12 mouse cellular contexts compared by ENCODE assay signal in the genomic region with DNA sequence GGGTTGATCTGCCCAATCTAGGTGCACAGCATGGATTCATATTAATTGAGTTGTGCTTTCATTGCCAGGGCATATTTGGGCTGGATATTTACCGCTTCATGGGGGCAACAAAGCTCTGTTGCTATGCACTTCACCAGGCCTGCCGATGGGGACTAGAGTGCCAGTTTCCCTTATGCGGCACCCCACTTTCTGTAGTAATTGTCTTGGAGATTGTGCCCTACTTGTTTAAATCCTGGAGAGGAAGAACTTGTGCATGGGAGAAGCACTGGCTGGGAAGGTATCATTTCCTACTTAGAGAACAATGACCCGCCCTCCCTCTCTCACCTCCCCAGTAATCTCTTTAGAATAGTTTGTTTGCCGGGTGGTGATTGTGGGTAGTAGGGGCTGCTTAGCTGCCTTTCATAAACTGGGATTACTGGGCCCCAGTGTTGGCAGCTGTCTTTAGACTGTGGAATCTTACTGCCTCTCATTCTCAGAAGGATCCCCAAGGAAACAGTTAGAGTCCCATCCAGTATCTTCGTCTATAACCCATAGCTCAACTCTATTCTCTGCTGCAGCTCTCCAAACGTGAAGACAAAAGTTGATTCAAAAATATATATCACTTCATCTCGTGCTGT. TPM values are rescaled to one million over a fixed set of nuclear protein-coding genes. Genes with fewer than 3 reads are reported as not detected.
DNase-seq lines count a peak whose midpoint lies in the region; ATAC-seq and TF ChIP-seq lines count a peak whose summit lies in the region.
"Had no signal": no experiment of that assay in that cellular context is flagged by ENCODE, and none has a peak within 500 bp of the region (broad histone marks: within the 10 kb centered on the region; RNA-seq: fewer than 3 reads in every experiment).

No protein-coding gene starts in this region.

- DNase-seq in hindbrain, embryonic 11.5 days (ENCODE audit: low spot score): no peak
- DNase-seq in hindbrain, embryonic 14.5 days (ENCODE audit: low spot score): no peak
- peak; percentile 42 for DNase-seq in midbrain, postnatal 0 days (ENCODE audit: low spot score)
- no peak for DNase-seq in kidney, adult 8-10 months
- no peak for DNase-seq in layer of hippocampus, adult 9-11 months
- no peak for DNase-seq in left cerebral cortex, postnatal 4 days

- H3K27ac ChIP-seq in hindbrain, embryonic 13.5 days: peak overlapping the region; percentile 71
- no peak overlapping the region for H3K27ac ChIP-seq in hindbrain, embryonic 11.5 days (ENCODE audit: low read depth, low read length)
- no peak overlapping the region for H3K27ac ChIP-seq in embryonic facial prominence, embryonic 13.5 days
- peak overlapping the region; percentile 70 for H3K27ac ChIP-seq in hindbrain, embryonic 14.5 days
- H3K27ac ChIP-seq in midbrain, postnatal 0 days (ENCODE audit: low read depth, low read length): peak overlapping the region; percentile 55; the same call in 1 of the 2 replicates
- H3K27ac ChIP-seq: heart, embryonic 13.5 days had no signal

- no peaks in the 10 kb centered on the region for H3K36me3 ChIP-seq in hindbrain, embryonic 13.5 days
- no peaks in the 10 kb centered on the region for H3K36me3 ChIP-seq in hindbrain, embryonic 11.5 days (ENCODE audit: control insufficient read depth, insufficient read depth, low read length)
- H3K36me3 ChIP-seq in embryonic facial prominence, embryonic 13.5 days: no peaks in the 10 kb centered on the region
- H3K36me3 ChIP-seq in hindbrain, embryonic 14.5 days (replicated peaks; ENCODE audit: control insufficient read depth, insufficient read depth): no peaks in the 10 kb centered on the region
- H3K36me3 ChIP-seq in midbrain, postnatal 0 days (ENCODE audit: insufficient read depth, low read length): no peaks in the 10 kb centered on the region
- H3K36me3 ChIP-seq: heart, embryonic 13.5 days had no signal

- WGBS in hindbrain, embryonic 13.5 days: 49% methylated on average over 8 of the region's 8 CpGs
- WGBS in hindbrain, embryonic 11.5 days: 63% methylated on average over 8 of the region's 8 CpGs
- 67% methylated on average over 8 of the region's 8 CpGs for WGBS in embryonic facial prominence, embryonic 13.5 days
- WGBS in hindbrain, embryonic 14.5 days: 51% methylated on average over 8 of the region's 8 CpGs
- 29% methylated on average over 8 of the region's 8 CpGs for WGBS in midbrain, postnatal 0 days

- ATAC-seq in hindbrain, embryonic 13.5 days (ENCODE audit: low FRiP score): peak; percentile 66; the same call in 1 of the 2 replicates
- no peak for ATAC-seq in hindbrain, embryonic 11.5 days (ENCODE audit: low FRiP score)
- no peak for ATAC-seq in embryonic facial prominence, embryonic 13.5 days (ENCODE audit: insufficient number of reproducible peaks, insufficient read depth, low FRiP score, low TSS enrichment, low read depth)
- ATAC-seq in hindbrain, embryonic 14.5 days (ENCODE audit: low FRiP score): peak; percentile 62
- ATAC-seq in midbrain, postnatal 0 days (ENCODE audit: low FRiP score): peak; percentile 75; the same call in 1 of the 2 replicates

- peaks cover 11% of the 10 kb centered on the region for H3K4me1 ChIP-seq in hindbrain, embryonic 13.5 days (replicated peaks)
- no peaks in the 10 kb centered on the region for H3K4me1 ChIP-seq in hindbrain, embryonic 11.5 days (replicated peaks; ENCODE audit: control insufficient read depth, insufficient read depth, low read length)
- 0 out of 2 replicates have a peak, but pooled peaks cover 11% of the 10 kb centered on the region for H3K4me1 ChIP-seq in embryonic facial prominence, embryonic 13.5 days
- H3K4me1 ChIP-seq in hindbrain, embryonic 14.5 days (replicated peaks; ENCODE audit: control insufficient read depth, insufficient read depth, low read length): no peaks in the 10 kb centered on the region
- peaks cover 6% of the 10 kb centered on the region; the same call in 1 of the 2 replicates for H3K4me1 ChIP-seq in midbrain, postnatal 0 days (ENCODE audit: insufficient read depth, low read length)
- H3K4me1 ChIP-seq: heart, embryonic 13.5 days had no signal

- peak overlapping the region; percentile 34; the same call in 1 of the 2 replicates for H3K4me2 ChIP-seq in hindbrain, embryonic 13.5 days
- no peak overlapping the region for H3K4me2 ChIP-seq in hindbrain, embryonic 11.5 days (replicated peaks; ENCODE audit: low read depth, low read length)
- H3K4me2 ChIP-seq in embryonic facial prominence, embryonic 13.5 days: peak overlapping the region; percentile 46; the same call in 1 of the 2 replicates
- H3K4me2 ChIP-seq in hindbrain, embryonic 14.5 days (replicated peaks): peak overlapping the region; percentile 36
- peak overlapping the region; percentile 29; the same call in 1 of the 2 replicates for H3K4me2 ChIP-seq in midbrain, postnatal 0 days (ENCODE audit: low read depth, low read length, poor library complexity, severe bottlenecking)
- H3K4me2 ChIP-seq: liver, embryonic 11.5 days had no signal

- intact Hi-C loops in left cerebral cortex, postnatal 4 days (cut with DNase I): no loop called here

- TF ChIP-seq CTCF in midbrain, postnatal 0 days (IDR thresholded peaks at IDR 0.05): no peak

- no peaks in the 10 kb centered on the region for H3K9me3 ChIP-seq in hindbrain, embryonic 13.5 days
- H3K9me3 ChIP-seq in hindbrain, embryonic 11.5 days (ENCODE audit: control insufficient read depth, low read length): no peaks in the 10 kb centered on the region
- H3K9me3 ChIP-seq in embryonic facial prominence, embryonic 13.5 days: no peaks in the 10 kb centered on the region
- H3K9me3 ChIP-seq in hindbrain, embryonic 14.5 days (ENCODE audit: control insufficient read depth, low read length): no peaks in the 10 kb centered on the region
- no peaks in the 10 kb centered on the region for H3K9me3 ChIP-seq in midbrain, postnatal 0 days (ENCODE audit: low read length)
- H3K9me3 ChIP-seq: heart, embryonic 13.5 days had no signal

- no peaks in the 10 kb centered on the region for H3K27me3 ChIP-seq in hindbrain, embryonic 13.5 days
- H3K27me3 ChIP-seq in hindbrain, embryonic 11.5 days (ENCODE audit: control insufficient read depth, insufficient read depth, low read length): no peaks in the 10 kb centered on the region
- H3K27me3 ChIP-seq in embryonic facial prominence, embryonic 13.5 days: no peaks in the 10 kb centered on the region
- H3K27me3 ChIP-seq in hindbrain, embryonic 14.5 days (ENCODE audit: control insufficient read depth, insufficient read depth, low read length): no peaks in the 10 kb centered on the region
- no peaks in the 10 kb centered on the region for H3K27me3 ChIP-seq in midbrain, postnatal 0 days (ENCODE audit: insufficient read depth, low read length)
- H3K27me3 ChIP-seq: heart, embryonic 13.5 days had no signal

- no peak overlapping the region for H3K4me3 ChIP-seq in hindbrain, embryonic 13.5 days
- H3K4me3 ChIP-seq in hindbrain, embryonic 11.5 days (ENCODE audit: low read depth, low read length): no peak overlapping the region
- H3K4me3 ChIP-seq in embryonic facial prominence, embryonic 13.5 days: no peak overlapping the region
- H3K4me3 ChIP-seq in hindbrain, embryonic 14.5 days (replicated peaks; ENCODE audit: low read length): no peak overlapping the region
- H3K4me3 ChIP-seq in midbrain, postnatal 0 days (ENCODE audit: low read depth, low read length): no peak overlapping the region
- H3K4me3 ChIP-seq: heart, embryonic 13.5 days had no signal

- no peak overlapping the region for H3K9ac ChIP-seq in hindbrain, embryonic 13.5 days
- H3K9ac ChIP-seq in hindbrain, embryonic 11.5 days (ENCODE audit: low read depth, low read length): no peak overlapping the region
- no peak overlapping the region for H3K9ac ChIP-seq in embryonic facial prominence, embryonic 13.5 days
- H3K9ac ChIP-seq in hindbrain, embryonic 14.5 days: no peak overlapping the region
- H3K9ac ChIP-seq in midbrain, postnatal 0 days (replicated peaks; ENCODE audit: low read length, poor library complexity, severe bottlenecking): no peak overlapping the region

RNA-seq across cellular contexts. Expression of a gene that starts 0.6 kb away (rescaled TPM):
- 1.5 and 2.3 TPM in 2 replicates for polyA plus RNA-seq in hindbrain, embryonic 13.5 days (2015; fragmentation: Nextera tagmentation; extraction: Ambion mirVana)
- 0.63 and 0.69 TPM in 2 replicates for polyA plus RNA-seq in hindbrain, embryonic 11.5 days (2014; fragmentation: Nextera tagmentation; extraction: Ambion mirVana)
- polyA plus RNA-seq in embryonic facial prominence, embryonic 13.5 days (2015; fragmentation: Nextera tagmentation; extraction: Ambion mirVana): 0.72 TPM in 1 of 2 replicates, not detected in the other
- 4.7 and 4.8 TPM in 2 replicates for polyA plus RNA-seq in hindbrain, embryonic 14.5 days (2014; fragmentation: Nextera tagmentation; extraction: Ambion mirVana)
- 11.5 and 13.0 TPM in 2 replicates for total RNA-seq in midbrain, postnatal 0 days (2014; rRNA removed)
- 1.8 and 1.9 TPM in 2 replicates for polyA plus RNA-seq in midbrain, postnatal 0 days (2015; fragmentation: Nextera tagmentation; extraction: Ambion mirVana)
- total RNA-seq in left cerebral cortex, postnatal 4 days (2021): 1 to 10 TPM; 5.8 to 6.3 TPM
- total RNA-seq: adrenal gland, postnatal 10 days; gastrocnemius, postnatal 14 days had no signal
- polyA plus RNA-seq: heart, embryonic 13.5 days; liver, embryonic 11.5 days had no signal

RNA-seq across cellular contexts. Expression of a gene that starts 41.2 kb away (rescaled TPM):
- 20.9 and 21.0 TPM in 2 replicates for polyA plus RNA-seq in hindbrain, embryonic 13.5 days (2015; fragmentation: Nextera tagmentation; extraction: Ambion mirVana)
- polyA plus RNA-seq in hindbrain, embryonic 11.5 days (2014; fragmentation: Nextera tagmentation; extraction: Ambion mirVana): 26.3 and 27.6 TPM in 2 replicates
- polyA plus RNA-seq in embryonic facial prominence, embryonic 13.5 days (2015; fragmentation: Nextera tagmentation; extraction: Ambion mirVana): 18.4 and 20.0 TPM in 2 replicates
- 30.6 and 35.8 TPM in 2 replicates for polyA plus RNA-seq in hindbrain, embryonic 14.5 days (2014; fragmentation: Nextera tagmentation; extraction: Ambion mirVana)
- 32.0 and 33.3 TPM in 2 replicates for total RNA-seq in midbrain, postnatal 0 days (2014; rRNA removed)
- 24.8 and 27.6 TPM in 2 replicates for polyA plus RNA-seq in midbrain, postnatal 0 days (2015; fragmentation: Nextera tagmentation; extraction: Ambion mirVana)
- total RNA-seq in left cerebral cortex, postnatal 4 days (2021): 10 to 100 TPM; 25.3 to 26.9 TPM

Comparison
In these comparisons a context has a peak if more than half of its experiments do, and no peak if none do; other contexts are left out.
1. ATAC-seq: peak in hindbrain, embryonic 13.5 days (single experiment), hindbrain, embryonic 14.5 days (single experiment) and midbrain, postnatal 0 days (single experiment); none in hindbrain, embryonic 11.5 days (single experiment) and embryonic facial prominence, embryonic 13.5 days (single experiment).
2. H3K27ac ChIP-seq: peak in hindbrain, embryonic 13.5 days (single experiment), hindbrain, embryonic 14.5 days (single experiment) and midbrain, postnatal 0 days (single experiment); none in hindbrain, embryonic 11.5 days (single experiment) and embryonic facial prominence, embryonic 13.5 days (single experiment).